Mouse (Mus musculus): ENCODE data around the gene Cpsf6. TPM values are rescaled to one million over a fixed set of nuclear protein-coding genes. Genes with fewer than 3 reads are reported as not detected.

Gene Cpsf6
- polyA plus RNA-seq, 1 experiment: 57.9 TPM

DNA sequence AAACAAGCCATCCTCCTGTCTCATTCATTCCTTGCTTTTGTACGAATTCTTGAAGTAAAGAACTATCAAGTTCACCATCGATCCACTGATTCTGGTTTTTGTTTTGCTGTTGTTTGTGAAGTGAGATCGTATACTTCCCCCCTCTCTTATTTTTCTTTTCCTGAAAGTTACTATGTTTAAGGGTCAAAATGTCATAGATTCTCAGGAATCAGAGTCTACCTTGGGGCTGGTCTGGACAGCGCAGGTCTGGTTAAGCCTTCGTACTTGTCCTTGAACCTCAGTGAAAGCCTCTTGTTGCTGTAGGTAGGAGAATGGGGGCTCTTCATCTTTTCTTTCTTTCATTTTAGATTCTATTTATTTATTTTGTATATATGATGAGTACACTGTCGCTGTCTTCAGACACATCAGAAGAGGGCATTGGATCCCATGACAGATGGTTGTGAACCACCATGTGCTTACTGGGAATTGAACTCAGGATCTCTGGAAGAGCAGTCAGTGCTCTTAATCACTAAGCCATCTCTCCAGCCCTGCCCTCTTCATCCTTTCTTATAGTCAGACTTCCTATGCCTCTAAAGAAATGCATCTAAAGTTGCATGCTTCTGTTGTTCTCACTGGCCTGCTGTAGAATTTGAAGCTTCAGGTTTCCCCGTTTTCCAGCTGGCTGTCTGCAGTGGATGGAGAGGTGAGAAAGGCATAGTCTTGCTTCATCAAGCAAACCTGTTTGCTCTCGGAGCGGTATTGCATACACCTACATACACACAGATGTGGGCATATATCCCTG is 40.9 kb upstream of the Cpsf6 start:
- TF ChIP-seq CTCF (IDR thresholded peaks at IDR 0.05; ENCODE audit: low read depth, low read length) (no peak), POLR2A (IDR thresholded peaks at IDR 0.05; ENCODE audit: borderline replicate concordance, low read depth, low read length) (no peak)
- Histone ChIP-seq H3K4me1 (ENCODE audit: control insufficient read depth, insufficient read depth, low read length) (peaks cover 6% of the 10 kb centered on the region), H3K4me3 (ENCODE audit: insufficient read depth, low read length) (no peak overlapping the region), H3K27ac (ENCODE audit: insufficient read depth, low read depth, low read length) (no peak overlapping the region)

DNA sequence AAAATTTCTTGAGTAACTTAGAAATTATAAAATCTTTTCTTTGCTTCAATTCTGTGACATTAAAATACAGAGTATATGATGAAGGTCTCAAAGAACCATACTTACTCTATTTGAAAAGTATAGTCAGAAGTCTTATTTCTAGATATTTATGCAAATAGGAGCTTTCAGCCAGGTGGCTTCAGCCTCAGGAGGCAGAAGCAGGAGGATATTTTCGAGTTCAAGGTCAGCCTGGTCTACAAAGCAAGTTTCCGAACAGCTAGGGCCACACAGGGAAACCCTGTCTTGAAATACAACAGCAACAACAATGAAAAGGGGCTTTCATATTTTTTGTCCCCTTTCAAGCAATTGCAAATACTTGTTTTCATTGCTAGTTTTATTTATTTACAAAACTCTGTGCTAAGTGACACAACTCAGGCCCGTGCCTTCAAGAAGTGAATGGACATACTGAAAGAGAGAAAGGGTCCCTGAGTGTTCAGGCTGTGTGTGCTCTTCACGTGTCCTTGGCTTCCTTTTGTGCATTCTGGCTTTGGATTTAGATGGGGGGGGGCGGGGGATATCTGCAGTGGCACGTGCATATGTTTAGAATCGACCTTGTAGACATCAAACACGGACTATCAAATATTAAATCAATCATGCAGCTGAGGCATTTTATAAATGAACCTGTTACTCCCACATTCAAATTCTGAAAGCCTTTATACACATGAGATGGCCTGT is 39.9 kb upstream of the Cpsf6 start:
- no peak overlapping the region for H3K4me3 ChIP-seq (ENCODE audit: insufficient read depth, low read length)
- no peak overlapping the region for H3K27ac ChIP-seq (ENCODE audit: insufficient read depth, low read depth, low read length)
- no peak for TF ChIP-seq POLR2A (IDR thresholded peaks at IDR 0.05; ENCODE audit: borderline replicate concordance, low read depth, low read length)
- no peak for TF ChIP-seq CTCF (IDR thresholded peaks at IDR 0.05; ENCODE audit: low read depth, low read length)
- H3K4me1 ChIP-seq (ENCODE audit: control insufficient read depth, insufficient read depth, low read length): peaks cover 6% of the 10 kb centered on the region

DNA sequence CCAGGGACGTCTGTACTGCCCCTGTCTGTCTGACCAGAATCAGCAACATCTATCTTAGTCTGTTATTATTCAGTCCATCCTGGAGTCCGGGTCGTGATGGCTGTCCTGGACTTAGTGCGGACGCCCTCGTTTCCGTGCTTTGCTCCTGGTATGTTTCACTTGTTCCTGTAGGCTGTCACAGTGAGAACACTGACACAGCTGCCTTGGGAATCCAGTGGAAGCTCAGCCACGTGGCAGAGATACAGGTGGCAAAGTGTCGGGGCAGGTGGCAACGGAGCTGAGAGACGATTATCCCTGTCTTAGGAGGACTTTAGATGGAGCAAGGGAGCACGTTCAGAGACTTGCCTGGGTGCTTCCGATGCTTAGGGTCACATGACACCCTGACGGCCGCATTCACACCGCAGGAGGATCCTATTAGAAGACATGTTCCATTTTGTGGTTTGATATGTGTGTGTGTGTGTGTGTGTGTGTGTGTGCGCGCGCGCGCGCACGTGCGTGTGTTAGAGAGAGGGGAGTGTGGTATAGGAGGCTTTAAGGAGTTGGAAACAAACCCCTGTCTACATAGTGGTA is 38.9 kb upstream of the Cpsf6 start:
- H3K27ac ChIP-seq (ENCODE audit: insufficient read depth, low read depth, low read length): peak overlapping the region; percentile 77
- TF ChIP-seq CTCF (IDR thresholded peaks at IDR 0.05; ENCODE audit: low read depth, low read length) (no peak), POLR2A (IDR thresholded peaks at IDR 0.05; ENCODE audit: borderline replicate concordance, low read depth, low read length) (no peak)
- H3K4me1 ChIP-seq (ENCODE audit: control insufficient read depth, insufficient read depth, low read length): peaks cover 10% of the 10 kb centered on the region

DNA sequence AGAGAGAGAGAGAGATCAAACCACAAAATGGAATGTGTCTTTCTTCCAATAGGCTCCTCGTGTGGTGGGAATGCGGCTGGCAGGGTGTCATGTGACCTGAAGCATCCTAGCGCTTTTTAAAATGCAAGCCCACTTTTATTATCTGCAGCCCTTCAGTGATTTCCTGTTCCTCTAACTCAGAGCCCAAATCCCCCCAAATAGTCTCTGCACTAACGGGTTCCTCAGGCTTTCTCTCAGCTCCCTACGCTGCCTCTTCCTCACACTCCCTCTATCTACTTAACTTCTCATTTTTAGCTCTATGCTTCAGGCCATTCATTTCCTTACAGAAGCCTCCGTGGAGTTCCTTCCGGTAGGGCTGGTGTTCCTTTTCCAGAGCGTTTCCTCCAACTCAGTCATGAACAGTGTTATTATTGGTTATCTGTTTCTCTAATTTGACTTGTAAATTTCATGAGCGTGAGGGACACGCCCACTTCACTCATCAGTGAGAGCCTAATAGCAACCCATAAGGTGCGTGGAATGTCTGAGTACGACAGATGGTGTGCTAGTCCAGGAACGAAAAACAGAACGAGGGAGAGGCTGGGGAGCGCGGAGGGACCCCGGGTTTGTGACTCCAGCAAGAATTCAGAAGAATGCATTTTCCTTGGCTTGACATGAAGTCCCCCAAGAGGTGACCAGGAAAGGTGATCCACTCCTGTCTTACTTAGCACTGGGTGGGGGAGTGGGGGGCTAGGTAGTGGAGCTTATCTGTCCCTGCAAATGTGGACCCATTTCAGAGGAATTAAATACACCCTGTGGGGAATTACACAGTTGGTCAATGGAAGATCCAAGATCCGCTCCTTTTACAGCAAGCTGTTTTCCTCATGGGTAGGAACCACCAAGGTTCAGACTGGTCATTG is 38.2 kb upstream of the Cpsf6 start:
- no peak for TF ChIP-seq CTCF (IDR thresholded peaks at IDR 0.05; ENCODE audit: low read depth, low read length)
- TF ChIP-seq POLR2A (IDR thresholded peaks at IDR 0.05; ENCODE audit: borderline replicate concordance, low read depth, low read length): no peak

More for the DNA sequence above, 38.9 kb upstream of the Cpsf6 start:
- H3K4me3 ChIP-seq (ENCODE audit: insufficient read depth, low read length): peak overlapping the region; percentile 89

DNA sequence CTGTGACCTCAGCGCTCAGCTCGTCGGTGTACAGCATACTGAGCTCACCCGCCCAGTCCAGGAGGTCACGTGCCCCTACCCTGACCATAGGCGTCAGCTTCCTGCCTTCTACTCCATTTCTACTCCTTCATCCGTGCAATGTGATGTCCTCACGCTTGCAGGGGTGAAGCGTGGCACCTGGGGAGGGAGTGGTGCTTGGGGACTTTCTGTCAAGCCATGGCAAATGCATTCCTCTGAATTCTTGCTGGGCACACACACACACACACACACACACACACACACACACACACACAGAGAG is 37.6 kb upstream of the Cpsf6 start:
- peaks cover 21% of the 10 kb centered on the region for H3K4me1 ChIP-seq (ENCODE audit: control insufficient read depth, insufficient read depth, low read length)
- TF ChIP-seq CTCF (IDR thresholded peaks at IDR 0.05; ENCODE audit: low read depth, low read length): no peak
- no peak for TF ChIP-seq POLR2A (IDR thresholded peaks at IDR 0.05; ENCODE audit: borderline replicate concordance, low read depth, low read length)
- peak overlapping the region; percentile 52 for H3K4me3 ChIP-seq (ENCODE audit: insufficient read depth, low read length)
- peak overlapping the region; percentile 89 for H3K27ac ChIP-seq (ENCODE audit: insufficient read depth, low read depth, low read length)

More for the DNA sequence above, 38.2 kb upstream of the Cpsf6 start:
- Histone ChIP-seq H3K4me1 (ENCODE audit: control insufficient read depth, insufficient read depth, low read length) (peaks cover 17% of the 10 kb centered on the region), H3K27ac (ENCODE audit: insufficient read depth, low read depth, low read length) (peak overlapping the region; percentile 89), H3K4me3 (ENCODE audit: insufficient read depth, low read length) (peak overlapping the region; percentile 89)

DNA sequence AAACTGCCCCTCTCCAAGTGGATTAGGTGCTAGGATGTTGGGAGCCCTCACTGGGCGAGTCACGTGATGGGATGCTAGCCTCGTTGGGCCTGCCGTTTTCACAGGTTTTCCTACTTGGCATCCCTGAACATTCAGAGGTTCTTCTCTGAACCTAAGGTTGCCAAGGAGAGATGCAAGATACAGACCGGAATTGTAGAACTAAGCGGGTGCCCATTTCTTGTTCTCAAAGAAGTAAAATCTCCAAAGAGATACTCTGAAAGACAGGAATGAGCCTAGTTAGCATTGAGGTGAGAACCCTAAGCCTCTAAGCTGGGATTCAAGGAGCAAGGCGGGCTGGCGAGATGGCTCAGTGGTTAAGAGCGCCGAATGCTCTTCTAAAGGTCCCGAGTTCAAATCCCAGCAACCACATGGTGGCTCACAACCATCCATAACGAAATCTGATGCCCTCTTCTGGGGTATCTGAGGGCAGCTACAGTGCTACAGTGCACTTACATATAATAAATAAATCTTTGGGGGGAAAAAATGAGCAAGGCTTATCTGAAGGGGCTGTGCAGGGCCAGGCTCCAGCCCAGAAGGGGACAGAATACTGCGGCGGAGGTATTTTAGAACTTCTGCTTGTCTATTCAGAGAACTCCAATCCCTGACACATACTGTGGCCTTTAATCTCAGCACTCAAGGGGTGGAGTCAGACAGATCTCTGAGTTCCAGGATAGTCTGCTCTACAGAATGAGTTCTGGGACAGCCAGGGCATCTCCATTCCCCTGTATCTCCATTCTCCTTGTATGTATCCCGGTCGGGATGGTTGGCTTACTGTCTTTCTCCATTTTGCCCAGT is 37.0 kb upstream of the Cpsf6 start:
- TF ChIP-seq POLR2A (IDR thresholded peaks at IDR 0.05; ENCODE audit: borderline replicate concordance, low read depth, low read length): no peak
- TF ChIP-seq CTCF (IDR thresholded peaks at IDR 0.05; ENCODE audit: low read depth, low read length): 0 out of 2 replicates have a peak, but pooled peaks have one; percentile 25
- peak overlapping the region; percentile 89 for H3K27ac ChIP-seq (ENCODE audit: insufficient read depth, low read depth, low read length)
- peak overlapping the region; percentile 52 for H3K4me3 ChIP-seq (ENCODE audit: insufficient read depth, low read length)
- H3K4me1 ChIP-seq (ENCODE audit: control insufficient read depth, insufficient read depth, low read length): peaks cover 26% of the 10 kb centered on the region

DNA sequence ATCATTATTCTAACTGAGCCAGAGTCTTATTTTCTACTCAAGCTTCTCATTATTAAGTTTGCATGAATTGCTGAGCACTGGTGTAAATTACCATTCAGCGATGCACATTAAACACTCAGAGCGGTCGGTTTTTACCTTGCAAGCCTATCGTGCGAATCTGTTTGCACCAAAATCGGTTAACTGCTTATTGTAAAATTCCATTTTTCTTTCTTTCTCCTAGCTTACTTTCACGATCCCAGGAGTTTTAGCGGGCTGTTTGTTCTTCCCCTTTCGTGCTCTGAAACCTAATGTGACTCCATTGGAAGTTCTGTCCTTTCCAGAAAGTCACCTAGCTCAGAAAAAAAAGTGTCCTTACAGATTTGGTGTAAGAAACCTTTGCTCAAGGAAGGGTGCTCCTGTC is 36.3 kb upstream of the Cpsf6 start:
- no peak overlapping the region for H3K4me3 ChIP-seq (ENCODE audit: insufficient read depth, low read length)
- H3K4me1 ChIP-seq (ENCODE audit: control insufficient read depth, insufficient read depth, low read length): peaks cover 31% of the 10 kb centered on the region
- no peak for TF ChIP-seq CTCF (IDR thresholded peaks at IDR 0.05; ENCODE audit: low read depth, low read length)
- TF ChIP-seq POLR2A (IDR thresholded peaks at IDR 0.05; ENCODE audit: borderline replicate concordance, low read depth, low read length): no peak
- H3K27ac ChIP-seq (ENCODE audit: insufficient read depth, low read depth, low read length): no peak overlapping the region

DNA sequence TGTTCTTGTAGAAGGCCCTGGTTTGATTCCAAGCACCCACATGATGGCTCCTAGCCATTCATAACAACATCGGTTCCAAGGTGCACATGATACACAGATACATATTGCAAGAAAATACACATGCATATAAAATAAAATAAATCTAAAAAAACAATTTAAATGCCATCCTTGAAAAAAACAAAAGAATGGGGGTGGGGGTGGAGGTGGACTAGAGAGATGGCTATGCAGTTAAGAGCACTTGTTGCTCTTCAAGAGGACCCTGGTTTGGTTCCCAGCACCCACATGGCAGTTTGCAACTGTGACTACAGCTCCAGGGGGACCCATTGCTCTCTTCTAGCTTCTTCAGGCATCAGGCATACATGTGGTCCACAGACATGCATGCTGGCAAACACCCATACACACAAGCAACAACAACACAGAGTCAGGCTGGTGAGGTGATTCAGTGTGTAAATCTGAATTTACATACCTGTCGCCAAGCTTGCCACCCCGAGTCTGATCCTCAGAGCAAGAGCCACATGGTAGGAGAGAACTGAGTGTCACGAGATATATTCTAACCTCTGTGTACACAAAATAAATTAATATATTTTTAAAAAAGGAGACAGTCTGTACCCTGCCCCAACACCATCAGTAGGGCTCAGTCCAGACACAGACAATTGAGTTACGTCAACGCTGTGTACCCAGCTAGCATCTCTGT is 35.7 kb upstream of the Cpsf6 start:
- H3K4me1 ChIP-seq (ENCODE audit: control insufficient read depth, insufficient read depth, low read length): peaks cover 31% of the 10 kb centered on the region
- no peak overlapping the region for H3K4me3 ChIP-seq (ENCODE audit: insufficient read depth, low read length)
- TF ChIP-seq CTCF (IDR thresholded peaks at IDR 0.05; ENCODE audit: low read depth, low read length) (no peak), POLR2A (IDR thresholded peaks at IDR 0.05; ENCODE audit: borderline replicate concordance, low read depth, low read length) (no peak)
- no peak overlapping the region for H3K27ac ChIP-seq (ENCODE audit: insufficient read depth, low read depth, low read length)

Measured in bone marrow macrophage, adult 2 months (primary cell).